Mouse (Mus musculus) cortical plate, adult 2 months (tissue): Measurements from ENCODE around the gene Sap30bp. TPM values are rescaled to one million over a fixed set of nuclear protein-coding genes. Genes with fewer than 3 reads are reported as not detected.

Experiments
- H3K27ac ChIP-seq: fragments of 200-500 bp; 2 replicates; pipeline ENCODE4 v1.5.1; 2012; ENCODE audit warnings: low read length, control low read depth, inconsistent platforms; ENCODE audit not compliant: insufficient read depth
- H3K4me1 ChIP-seq: fragments of 200-500 bp; 2 replicates; pipeline ENCODE4 v1.6.1; 2011; ENCODE audit warnings: low read length; ENCODE audit not compliant: control insufficient read depth, insufficient read depth
- H3K4me3 ChIP-seq: fragments of 200-500 bp; 2 replicates; pipeline ENCODE4 v1.5.1; 2011; ENCODE audit warnings: mild to moderate bottlenecking, low read length, control low read depth; ENCODE audit not compliant: insufficient read depth
- CTCF ChIP-seq: fragments of 200-500 bp; IDR thresholded peaks from 2 replicates; pipeline ENCODE4 v1.5.1; 2011; ENCODE audit warnings: mild to moderate bottlenecking, control low read depth, low read length; ENCODE audit not compliant: insufficient read depth; ENCODE audit errors: extremely low read depth
- POLR2A ChIP-seq: fragments of 200-500 bp; IDR thresholded peaks from 2 replicates; pipeline ENCODE4 v1.6.1; 2011; ENCODE audit warnings: mild to moderate bottlenecking, low read length, control low read depth; ENCODE audit not compliant: insufficient read depth; ENCODE audit errors: extremely low read depth
- polyA plus RNA-seq: library from polyadenylated mRNA; depleted of rRNA; stranded (reverse); fragments of >200 nt; gene quantifications from 2 replicates; pipeline ENCODE4 v1.2.3, GENCODE M21; 2012

Gene Sap30bp
- polyA plus RNA-seq, 1 experiment: 57.0 TPM

- TF ChIP-seq POLR2A: no peak
- no peak for TF ChIP-seq CTCF
- Histone ChIP-seq H3K4me1 (no peaks in the 10 kb centered on the region), H3K27ac (no peak overlapping the region), H3K4me3 (no peak overlapping the region)
These were observed 32.0 kb downstream of the Sap30bp start for GRCm38 (mm10) chr11:115964977-115965604.

DNA sequence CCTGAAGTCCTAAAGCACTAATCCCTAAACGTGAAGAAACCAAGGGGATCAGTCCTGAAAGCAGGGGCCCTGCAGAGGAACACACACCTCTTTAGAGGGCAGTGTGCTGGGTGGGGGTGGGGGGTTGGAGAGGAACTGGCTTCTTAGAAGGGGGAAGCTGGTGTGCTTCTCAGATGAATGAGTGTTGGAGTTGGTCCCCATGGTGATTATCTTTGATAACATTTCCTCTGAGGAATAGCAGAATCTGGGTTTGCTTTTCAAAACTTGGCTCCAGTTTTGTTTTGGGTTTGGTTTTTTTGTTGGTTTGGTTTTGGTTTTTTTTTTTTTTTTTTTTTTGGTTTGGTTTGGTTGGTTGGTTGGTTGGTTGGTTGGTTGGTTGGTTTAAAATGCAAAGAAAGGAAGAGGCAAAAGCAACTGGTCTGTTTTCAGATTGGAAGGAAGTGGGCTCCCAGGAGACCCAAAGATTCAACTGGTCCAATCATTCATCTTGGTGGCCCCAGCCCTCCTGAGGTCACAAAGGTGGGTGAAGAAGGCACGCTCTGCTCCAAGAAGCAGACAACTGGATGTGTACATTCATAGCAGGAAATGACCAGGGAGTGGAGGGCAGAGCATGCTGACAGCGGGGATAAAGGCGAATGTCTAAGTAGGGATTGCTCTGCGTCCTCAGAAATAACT lies 35.8 kb downstream of the Sap30bp start:
- no peak overlapping the region for H3K4me3 ChIP-seq
- no peak overlapping the region for H3K27ac ChIP-seq
- TF ChIP-seq CTCF (no peak), POLR2A (no peak)
- no peaks in the 10 kb centered on the region for H3K4me1 ChIP-seq

DNA sequence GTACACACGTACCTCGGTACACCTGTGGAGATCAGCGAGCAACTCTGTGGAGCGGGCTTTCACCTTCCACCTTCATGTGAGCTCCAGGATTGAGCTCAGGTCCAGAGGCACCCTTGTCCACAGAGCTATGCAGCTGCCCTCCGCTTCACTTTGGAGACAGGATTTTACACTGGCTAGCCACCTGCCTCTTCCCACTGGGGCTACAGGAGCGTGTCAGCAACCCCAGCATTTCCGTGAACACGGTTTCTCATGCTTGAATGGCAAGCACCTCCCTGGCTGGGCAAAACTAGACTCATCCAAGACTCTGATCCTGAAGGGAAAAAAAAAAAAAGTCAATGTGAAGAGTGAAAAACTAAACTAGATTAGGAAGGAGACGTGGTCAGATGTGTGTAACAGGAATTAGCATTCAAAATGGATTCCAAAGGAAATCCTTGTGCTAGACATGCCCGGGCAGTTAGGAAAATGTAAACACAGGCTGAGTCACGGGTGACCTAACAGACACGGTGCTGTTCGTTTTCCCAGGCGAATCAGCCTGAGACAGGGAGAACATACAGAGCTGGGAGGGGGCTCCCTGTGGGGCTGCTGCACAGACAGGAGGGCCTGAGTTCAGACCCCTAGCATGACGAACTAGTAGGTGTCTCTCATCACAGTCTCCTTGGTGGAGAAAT lies 37.1 kb downstream of the Sap30bp start:
- no peak for TF ChIP-seq POLR2A
- TF ChIP-seq CTCF: no peak

DNA sequence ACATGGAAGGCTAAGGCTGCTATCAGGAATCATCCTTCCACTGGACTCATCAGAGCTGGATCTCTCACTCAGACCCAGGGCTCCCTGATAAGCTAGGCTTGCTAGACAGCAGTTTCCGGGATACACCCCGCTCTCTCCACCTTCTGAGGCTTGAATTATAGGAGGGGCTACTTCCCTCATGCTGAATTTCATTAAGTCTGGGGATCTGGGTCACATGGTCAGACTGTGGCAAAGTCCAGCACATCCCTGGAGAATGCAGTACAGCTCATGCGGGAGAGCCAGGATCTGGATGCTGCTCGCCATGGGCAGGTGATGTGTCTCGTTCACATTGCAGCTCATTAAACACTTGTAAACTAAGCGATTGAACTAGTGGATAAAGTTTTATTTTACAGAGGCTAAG lies 37.9 kb downstream of the Sap30bp start:
- TF ChIP-seq CTCF: no peak
- TF ChIP-seq POLR2A: no peak
- Histone ChIP-seq H3K4me3 (no peak overlapping the region), H3K4me1 (no peaks in the 10 kb centered on the region), H3K27ac (no peak overlapping the region)

More for the DNA sequence above, 37.1 kb downstream of the Sap30bp start:
- Histone ChIP-seq H3K4me1 (no peaks in the 10 kb centered on the region), H3K27ac (no peak overlapping the region), H3K4me3 (no peak overlapping the region)

DNA sequence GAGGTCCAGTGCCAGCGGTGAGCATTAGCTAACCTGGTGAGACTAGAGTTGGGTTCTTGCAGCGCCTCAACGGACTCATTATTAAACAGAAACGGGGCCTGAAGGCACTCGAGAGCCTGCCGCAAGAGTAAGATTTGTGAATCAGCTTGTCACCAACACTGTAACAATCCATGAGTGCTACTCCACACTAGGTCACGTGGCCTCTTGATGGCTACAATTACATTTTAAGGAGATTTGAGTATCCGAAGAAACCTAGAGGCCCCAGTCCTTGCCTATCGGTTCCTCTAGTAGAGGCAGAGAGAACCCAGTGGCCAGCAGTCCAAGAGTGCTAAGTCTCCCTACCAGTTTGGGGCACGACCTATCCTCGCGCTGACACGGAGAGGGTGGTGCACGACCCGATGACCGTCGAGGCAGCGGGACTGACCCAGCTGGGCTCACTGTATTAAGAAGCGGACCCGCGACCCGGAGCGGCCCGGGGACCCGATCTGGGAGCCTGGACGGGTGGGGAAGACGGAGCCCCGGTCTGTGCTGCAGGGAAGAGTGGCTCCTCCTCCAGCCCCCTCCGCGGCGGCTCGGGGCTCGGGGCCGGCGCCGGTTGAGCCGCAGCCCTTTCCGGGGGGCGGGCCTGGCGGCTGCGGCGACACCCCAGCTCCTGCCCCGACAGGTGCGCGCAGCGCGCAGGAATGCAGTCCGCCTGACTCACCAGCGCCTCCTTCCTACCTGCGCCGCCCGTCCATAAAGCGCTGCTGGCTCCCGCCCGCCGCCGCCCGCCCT lies 41.4 kb downstream of the Sap30bp start, which contains the start of gene Itgb4:
Gene Itgb4, plus strand, starts transcription at position 401 of the 774 bp plus-strand sequence.
- Histone ChIP-seq H3K4me1 (no peaks in the 10 kb centered on the region), H3K4me3 (no peak within 1 kb of the TSS; the same call in 1 of the 2 replicates), H3K27ac (no peak within 1 kb of the TSS)
- TF ChIP-seq POLR2A: no peak
- no peak for TF ChIP-seq CTCF

- H3K4me1 ChIP-seq: no peaks in the 10 kb centered on the region
- no peak overlapping the region for H3K4me3 ChIP-seq
- TF ChIP-seq CTCF (no peak), POLR2A (no peak)
- no peak overlapping the region for H3K27ac ChIP-seq
These were observed 42.0 kb downstream of the Sap30bp start for GRCm38 (mm10) chr11:115975083-115975420.

DNA sequence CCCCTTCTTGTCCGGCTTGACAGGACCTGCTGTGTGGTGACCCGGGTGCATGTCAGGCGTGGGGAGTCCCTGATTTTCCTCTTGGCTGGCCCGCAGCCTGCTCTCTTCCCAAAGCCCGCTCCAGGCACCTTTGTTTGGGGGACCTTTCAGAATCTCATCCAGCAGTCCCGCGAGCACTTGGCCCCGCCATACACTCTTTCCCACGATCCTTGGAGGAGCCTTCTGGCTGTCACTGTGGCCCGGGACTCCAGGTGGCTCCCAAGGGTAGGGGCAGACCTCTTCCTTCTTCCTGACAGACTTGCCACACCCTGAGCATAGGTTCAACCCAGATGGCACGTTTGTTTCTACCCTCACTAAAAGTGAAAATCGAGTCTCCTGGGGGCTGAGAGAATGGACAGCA lies 42.5 kb downstream of the Sap30bp start:
- no peak overlapping the region for H3K4me3 ChIP-seq
- H3K4me1 ChIP-seq: no peaks in the 10 kb centered on the region
- TF ChIP-seq POLR2A: no peak
- TF ChIP-seq CTCF: no peak
- H3K27ac ChIP-seq: no peak overlapping the region

DNA sequence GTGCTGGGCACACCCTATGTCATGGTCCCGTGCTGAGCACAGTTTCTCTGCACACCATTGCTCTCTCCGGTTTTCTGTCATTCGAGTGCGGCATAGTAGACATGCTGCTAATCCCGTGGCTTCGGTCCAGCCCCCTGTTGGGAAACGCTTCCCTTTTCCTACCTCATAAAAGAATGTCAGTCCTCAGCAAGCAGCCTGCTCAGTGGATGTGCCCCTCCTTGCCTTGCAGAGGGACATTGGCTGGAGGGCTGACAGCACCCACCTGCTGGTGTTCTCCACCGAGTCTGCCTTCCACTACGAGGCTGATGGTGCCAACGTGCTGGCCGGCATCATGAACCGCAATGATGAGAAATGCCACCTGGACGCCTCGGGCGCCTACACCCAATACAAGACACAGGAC lies 49.4 kb downstream of the Sap30bp start:
- H3K4me1 ChIP-seq: no peaks in the 10 kb centered on the region
- no peak overlapping the region for H3K27ac ChIP-seq

DNA sequence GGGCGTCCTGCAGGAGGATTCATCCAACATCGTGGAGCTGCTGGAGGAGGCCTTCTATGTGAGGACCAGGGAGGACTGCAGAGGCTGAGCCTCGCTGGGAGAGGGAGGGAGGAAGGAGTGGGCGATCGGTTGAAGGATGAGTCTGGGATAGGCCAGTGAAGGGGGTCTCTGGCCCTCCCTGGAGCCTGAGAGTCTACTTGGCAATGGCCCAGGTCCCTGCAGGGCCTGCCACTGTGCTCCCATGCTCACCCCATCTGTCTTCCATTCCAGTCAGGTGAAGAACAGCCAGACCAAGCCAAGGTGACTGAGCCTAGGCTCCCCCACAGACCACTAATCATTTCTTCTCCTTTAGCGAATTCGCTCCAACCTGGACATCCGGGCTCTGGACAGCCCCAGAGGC lies 50.2 kb downstream of the Sap30bp start:
- TF ChIP-seq CTCF (no peak), POLR2A (no peak)
- no peak overlapping the region for H3K27ac ChIP-seq
- H3K4me1 ChIP-seq: no peaks in the 10 kb centered on the region
- H3K4me3 ChIP-seq: no peak overlapping the region

More for the DNA sequence above, 49.4 kb downstream of the Sap30bp start:
- no peak for TF ChIP-seq CTCF
- TF ChIP-seq POLR2A: no peak
- H3K4me3 ChIP-seq: no peak overlapping the region

GRCm38 (mm10) chr11:115989686-115990085 lies 56.6 kb downstream of the Sap30bp start:
- H3K27ac ChIP-seq: no peak overlapping the region
- H3K4me1 ChIP-seq: no peaks in the 10 kb centered on the region
- H3K4me3 ChIP-seq: no peak overlapping the region
- TF ChIP-seq POLR2A (no peak), CTCF (no peak)
